Mouse (Mus musculus) heart, postnatal 0 days (tissue): ENCODE measurements around the gene Zhx3. TPM values are rescaled to one million over a fixed set of nuclear protein-coding genes. Genes with fewer than 3 reads are reported as not detected.

Source experiments
- ATAC-seq: fragments of 200-750 bp; cut with Nextera tagmentation; 2 replicates; pipeline ENCODE4 v1.8.0; 2017; ENCODE audit warnings: low read depth, moderate number of reproducible peaks, moderate library complexity; ENCODE audit not compliant: insufficient read depth
- DNase-seq: peaks from one replicate; pipeline ENCODE4 v3.0.0-alpha.2; 2016; ENCODE audit warnings: low spot score
- H3K27ac ChIP-seq: fragments of 300-500 bp; sonication (generic); 2 replicates; pipeline ENCODE4 v1.5.1; 2014; ENCODE audit warnings: low read depth, mild to moderate bottlenecking
- H3K27me3 ChIP-seq: fragments of 300-500 bp; sonication (generic); 2 replicates; pipeline ENCODE4 v1.6.1; 2014; ENCODE audit warnings: low read length, mixed read lengths; ENCODE audit not compliant: control insufficient read depth, insufficient read depth
- H3K36me3 ChIP-seq: fragments of 300-500 bp; sonication (generic); replicated peaks from 2 replicates; pipeline ENCODE4 v1.6.1; 2014; ENCODE audit warnings: low read length, mixed read lengths; ENCODE audit not compliant: control insufficient read depth, insufficient read depth
- H3K4me1 ChIP-seq: fragments of 300-500 bp; sonication (generic); 2 replicates; pipeline ENCODE4 v1.6.1; 2014; ENCODE audit warnings: antibody characterized with exemption; ENCODE audit not compliant: control insufficient read depth, insufficient read depth
- H3K4me2 ChIP-seq: fragments of 300-500 bp; sonication (generic); 2 replicates; pipeline ENCODE4 v1.6.1; 2014; ENCODE audit warnings: low read depth, mild to moderate bottlenecking, low read length, moderate library complexity
- H3K4me3 ChIP-seq: fragments of 300-500 bp; sonication (generic); 2 replicates; pipeline ENCODE4 v1.5.1; 2014; ENCODE audit warnings: low read depth, low read length
- H3K9ac ChIP-seq: fragments of 300-500 bp; sonication (generic); replicated peaks from 2 replicates; pipeline ENCODE4 v1.6.1; 2014; ENCODE audit warnings: low read depth, low read length, mixed read lengths
- H3K9me3 ChIP-seq: fragments of 300-500 bp; sonication (generic); replicated peaks from 2 replicates; pipeline ENCODE4 v1.6.1; 2016; ENCODE audit warnings: low read length; ENCODE audit not compliant: control insufficient read depth
- CTCF ChIP-seq: IDR thresholded peaks from 2 replicates; pipeline ENCODE4 v1.5.1; 2016; ENCODE audit warnings: antibody characterized with exemption, control low read depth, low read depth
- EP300 ChIP-seq: IDR thresholded peaks from 2 replicates; pipeline ENCODE4 v1.6.1; 2016; ENCODE audit warnings: antibody characterized with exemption, low read depth
- WGBS: fragments of 180-500 bp; shearing (Covaris S2); extraction: QIAGEN DNeasy Blood & Tissue Kit; methylation state at CpG from one replicate; pipeline ENCODE4 v1.1.7; 2014; 5-methylcytosine and 5-hydroxymethylcytosine counted together
- polyA plus RNA-seq: library from polyadenylated mRNA; unstranded; fragments of >200 nt; fragmentation: Nextera tagmentation; extraction: Ambion mirVana; gene quantifications from 2 replicates; pipeline ENCODE4 v1.2.1, GENCODE M21; 2015
- total RNA-seq: library from RNA; depleted of rRNA; stranded (reverse); fragments of >200 nt; gene quantifications from 2 replicates; pipeline ENCODE4 v1.2.3, GENCODE M21; 2014; ENCODE audit warnings: low replicate concordance

The Zhx3 gene
- total and polyA plus RNA-seq, 2 experiments from 2014 or later: 4.7 to 18.3 TPM

- no peak for ATAC-seq
- Histone ChIP-seq H3K4me3 (peak overlapping the region; percentile 81), H3K36me3 (peaks cover 7% of the 10 kb centered on the region; the same call in 1 of the 2 replicates), H3K9me3 (no peaks in the 10 kb centered on the region), H3K4me2 (peak overlapping the region; percentile 91), H3K27ac (no peak overlapping the region), H3K9ac (peak overlapping the region; percentile 88), H3K27me3 (no peaks in the 10 kb centered on the region), H3K4me1 (peaks cover 32% of the 10 kb centered on the region)
- no peak for TF ChIP-seq EP300
- TF ChIP-seq CTCF: peak; percentile 59
- DNase-seq: peak; percentile 46
- WGBS: 25% methylated on average over 17 of the region's 17 CpGs
These were observed 142.7 kb downstream of the Zhx3 start for GRCm38 (mm10) chr2:160729851-160730796.

GRCm38 (mm10) chr2:160729436-160729835 is 143.4 kb downstream of the Zhx3 start:
- ATAC-seq (no peak), DNase-seq (no peak)
- no peak overlapping the region for H3K4me3 ChIP-seq
- H3K36me3 ChIP-seq: peaks cover 7% of the 10 kb centered on the region; the same call in 1 of the 2 replicates
- no peaks in the 10 kb centered on the region for H3K27me3 ChIP-seq
- peaks cover 25% of the 10 kb centered on the region for H3K4me1 ChIP-seq
- H3K27ac ChIP-seq: no peak overlapping the region
- H3K9me3 ChIP-seq: no peaks in the 10 kb centered on the region
- WGBS: 65% methylated on average over 2 of the region's 2 CpGs
- no peak overlapping the region for H3K4me2 ChIP-seq
- TF ChIP-seq EP300 (no peak), CTCF (no peak)
- no peak overlapping the region for H3K9ac ChIP-seq

GRCm38 (mm10) chr2:160728972-160729371 is 143.8 kb downstream of the Zhx3 start:
- WGBS: 91% methylated on average over 3 of the region's 3 CpGs
- Histone ChIP-seq H3K36me3 (peaks cover 11% of the 10 kb centered on the region), H3K4me3 (no peak overlapping the region), H3K4me2 (no peak overlapping the region), H3K27me3 (no peaks in the 10 kb centered on the region), H3K4me1 (peaks cover 21% of the 10 kb centered on the region), H3K9me3 (no peaks in the 10 kb centered on the region), H3K9ac (no peak overlapping the region), H3K27ac (no peak overlapping the region)
- no peak for DNase-seq
- ATAC-seq: no peak
- TF ChIP-seq EP300 (no peak), CTCF (no peak)

DNA sequence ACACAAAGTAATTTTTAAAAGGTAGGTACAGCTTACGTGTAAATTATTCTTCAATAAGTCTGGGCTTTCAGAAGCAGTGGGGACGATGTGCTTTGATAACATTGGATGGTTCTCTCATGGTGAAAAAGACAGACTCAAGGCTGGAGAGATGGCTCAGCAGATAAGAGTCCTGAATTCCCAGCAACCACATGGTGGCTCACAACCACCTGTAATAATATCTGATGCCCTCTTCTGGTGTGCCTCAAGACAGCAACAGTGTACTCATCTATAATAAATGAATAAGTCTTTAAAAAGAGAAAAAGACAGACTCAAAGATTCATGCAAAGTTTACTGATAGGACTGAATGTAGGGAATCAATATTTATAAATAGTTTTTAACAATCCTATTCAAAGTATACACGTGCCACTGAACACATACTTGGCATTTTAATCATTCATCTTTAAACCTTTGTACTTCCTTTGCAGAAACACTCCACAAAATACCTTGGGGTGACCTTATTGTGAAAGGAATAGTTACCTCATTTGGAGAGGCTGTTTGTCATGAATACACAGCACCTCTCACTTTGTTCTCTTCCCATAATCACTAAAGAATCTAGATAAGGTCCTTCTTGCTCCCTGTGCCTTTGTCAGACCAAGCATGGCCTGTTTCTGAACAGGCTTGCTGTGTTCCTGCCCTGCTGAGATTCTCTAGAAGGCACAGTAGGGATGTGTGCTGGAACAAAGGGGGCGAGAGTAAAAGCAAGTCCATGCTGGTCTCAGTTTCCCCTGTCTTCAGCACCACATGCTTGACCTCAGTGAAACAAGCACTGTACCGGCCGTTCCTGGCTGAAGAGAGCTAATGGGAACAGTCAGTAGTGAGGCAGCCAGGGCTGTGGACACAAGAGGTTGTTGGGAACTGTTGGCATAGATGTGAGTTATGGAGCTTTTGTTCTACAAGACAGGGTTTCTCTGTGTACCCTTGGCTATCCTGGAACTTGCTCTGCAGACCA is 146.6 kb downstream of the Zhx3 start:
- no peak for ATAC-seq
- TF ChIP-seq EP300: no peak
- TF ChIP-seq CTCF: no peak; the same call in 1 of the 2 replicates
- WGBS: 74% methylated on average over 6 of the region's 6 CpGs
- H3K36me3 ChIP-seq: peaks cover 36% of the 10 kb centered on the region
- no peaks in the 10 kb centered on the region; the same call in 1 of the 2 replicates for H3K4me1 ChIP-seq
- no peaks in the 10 kb centered on the region for H3K27me3 ChIP-seq
- H3K9me3 ChIP-seq: no peaks in the 10 kb centered on the region
- no peak overlapping the region for H3K4me3 ChIP-seq
- no peak for DNase-seq
- no peak overlapping the region for H3K4me2 ChIP-seq
- no peak overlapping the region for H3K27ac ChIP-seq
- no peak overlapping the region for H3K9ac ChIP-seq

GRCm38 (mm10) chr2:160724536-160724935 is 148.3 kb downstream of the Zhx3 start:
- H3K36me3 ChIP-seq: peaks cover 52% of the 10 kb centered on the region
- H3K4me1 ChIP-seq: no peaks in the 10 kb centered on the region
- 81% methylated on average over 5 of the region's 5 CpGs for WGBS
- no peaks in the 10 kb centered on the region for H3K9me3 ChIP-seq
- H3K27ac ChIP-seq: no peak overlapping the region
- H3K4me3 ChIP-seq: no peak overlapping the region
- no peaks in the 10 kb centered on the region for H3K27me3 ChIP-seq
- H3K4me2 ChIP-seq: no peak overlapping the region
- ATAC-seq: no peak
- DNase-seq: no peak
- no peak overlapping the region for H3K9ac ChIP-seq
- TF ChIP-seq EP300 (no peak), CTCF (no peak)
